Mouse (Mus musculus) cerebral cortex, adult 2 months (tissue): ENCODE results near the gene Sult1b1.

Experiments
- WGBS: fragments of 180-500 bp; shearing (Covaris S2); methylation state at CpG from one replicate; pipeline ENCODE4 v1.1.7; 2018; 5-methylcytosine and 5-hydroxymethylcytosine counted together

Sult1b1 gene

DNA sequence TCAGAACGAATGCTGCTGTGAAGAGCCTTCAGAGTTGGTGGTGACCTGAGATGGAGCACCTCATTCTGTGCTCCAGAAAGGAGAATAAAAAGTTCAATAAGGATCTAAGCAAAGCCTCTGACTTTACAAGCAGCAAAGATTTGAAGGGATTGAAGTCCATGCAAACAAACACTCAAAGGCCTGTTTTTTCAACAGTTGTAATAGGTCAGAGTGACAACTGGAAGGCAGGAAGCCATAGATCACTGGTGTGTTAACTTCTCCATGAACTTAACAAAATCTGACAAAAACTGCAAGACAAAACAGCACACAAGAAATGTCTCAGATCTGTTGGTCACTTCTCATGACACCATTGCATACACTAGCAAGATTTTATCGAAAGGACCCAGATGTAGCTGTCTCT, at the start of gene Sult1b1:
TSS of gene Sult1b1 (minus strand) at position 85 of the 400 bp plus-strand sequence.
- WGBS, result 91% methylated on average over 2 of the region's 2 CpGs

DNA sequence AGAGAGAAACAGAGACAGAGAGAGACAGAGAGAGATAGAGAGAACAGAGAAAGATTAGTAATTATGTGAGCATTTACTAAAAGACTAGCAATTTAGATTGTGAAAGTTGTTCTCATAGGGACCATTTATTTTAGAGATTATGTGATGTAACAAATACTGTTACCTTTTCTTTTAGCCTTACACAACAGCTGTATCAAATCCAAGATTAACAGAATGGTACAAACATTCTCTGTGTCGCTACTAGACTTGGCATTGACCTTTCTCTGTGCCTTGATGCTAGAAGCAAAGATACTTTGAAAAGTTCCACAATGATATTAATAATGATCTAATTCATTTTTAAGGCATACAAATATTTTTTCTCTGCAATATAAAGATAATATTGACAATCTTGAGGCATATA, 42.4 kb upstream of the Sult1b1 start:
- 73% methylated on average over 1 of the region's 1 CpGs for WGBS

- 45% methylated on average over 1 of the region's 1 CpGs for WGBS
Observed at GRCm38 (mm10) chr5:87574174-87574573, 36.2 kb upstream of the Sult1b1 start.

- 57% methylated on average over 5 of the region's 5 CpGs for WGBS
Observed at GRCm38 (mm10) chr5:87573490-87573889, 35.5 kb upstream of the Sult1b1 start.

GRCm38 (mm10) chr5:87572781-87573180, 34.8 kb upstream of the Sult1b1 start:
- WGBS, result 78% methylated on average over 6 of the region's 6 CpGs

DNA sequence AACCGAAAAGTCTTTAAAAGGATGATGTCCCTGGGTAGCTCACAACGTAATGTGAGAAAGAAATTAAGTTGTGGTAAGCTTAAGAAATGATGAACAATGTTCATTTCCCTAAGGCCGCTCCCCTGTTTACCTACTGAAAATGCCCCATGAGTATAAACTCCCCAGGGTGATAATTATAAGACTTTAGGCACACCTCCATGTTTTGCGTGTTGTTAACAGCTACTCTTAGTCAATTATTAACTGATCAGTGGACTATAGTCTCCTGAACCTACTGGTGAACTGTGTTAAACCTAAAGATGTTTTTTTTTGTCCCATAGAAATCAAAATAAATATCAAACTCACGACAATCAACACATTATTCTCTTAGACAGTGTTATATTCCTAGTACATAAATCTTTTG, 30.9 kb upstream of the Sult1b1 start, which contains the start of gene Sult1d1:
TSS of gene Sult1d1 (minus strand) at position 183 of the 400 bp plus-strand sequence.
- 85% methylated on average over 5 of the region's 5 CpGs for WGBS

- 87% methylated on average over 1 of the region's 1 CpGs for WGBS
Observed at GRCm38 (mm10) chr5:87567306-87567705, 29.3 kb upstream of the Sult1b1 start.

DNA sequence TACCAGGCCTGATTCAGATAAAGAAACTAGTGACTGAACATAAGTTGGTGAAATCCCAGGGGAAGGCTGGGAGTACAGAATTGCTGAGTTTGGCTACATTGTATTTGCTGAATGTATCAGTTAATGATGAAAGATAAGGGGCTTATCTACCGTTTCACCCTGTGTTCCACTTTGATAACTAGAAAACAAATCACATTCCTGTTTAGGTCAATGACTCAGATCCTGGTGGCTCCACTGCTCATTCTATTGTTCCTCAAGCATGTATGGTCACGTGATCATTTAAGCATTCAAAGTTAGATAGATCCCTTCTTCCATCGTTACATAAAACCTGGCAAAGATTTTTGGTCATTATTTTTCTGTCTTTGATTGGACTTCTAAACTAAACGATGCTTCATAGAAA, 24.5 kb upstream of the Sult1b1 start:
- WGBS, result 74% methylated on average over 4 of the region's 4 CpGs

GRCm38 (mm10) chr5:87560145-87560544, 22.1 kb upstream of the Sult1b1 start:
- 82% methylated on average over 5 of the region's 5 CpGs for WGBS

DNA sequence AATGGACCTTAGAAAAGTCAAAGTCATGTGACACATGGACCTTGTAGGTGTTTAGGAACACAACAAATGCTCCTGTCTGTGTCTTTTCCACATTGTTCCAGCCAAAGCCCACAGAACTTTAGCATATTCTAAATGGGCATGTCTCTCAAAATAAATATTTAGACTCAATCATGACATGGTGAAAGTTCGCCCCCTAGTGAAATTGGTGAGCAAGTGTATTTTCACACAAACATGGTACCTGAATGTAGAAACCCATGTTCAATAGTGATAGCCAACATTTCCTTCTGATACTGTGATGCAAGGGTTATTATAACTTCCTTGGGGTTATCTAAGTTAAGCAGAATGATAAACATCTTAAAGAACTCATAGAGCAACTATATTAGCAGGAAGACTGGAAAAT, 12.9 kb upstream of the Sult1b1 start:
- WGBS, result 30% methylated on average over 1 of the region's 1 CpGs

- 67% methylated on average over 4 of the region's 4 CpGs for WGBS
Observed at GRCm38 (mm10) chr5:87535994-87536644, 1.9 kb downstream of the Sult1b1 start.

GRCm38 (mm10) chr5:87532288-87532687, 5.7 kb downstream of the Sult1b1 start:
- WGBS, result 73% methylated on average over 2 of the region's 2 CpGs

DNA sequence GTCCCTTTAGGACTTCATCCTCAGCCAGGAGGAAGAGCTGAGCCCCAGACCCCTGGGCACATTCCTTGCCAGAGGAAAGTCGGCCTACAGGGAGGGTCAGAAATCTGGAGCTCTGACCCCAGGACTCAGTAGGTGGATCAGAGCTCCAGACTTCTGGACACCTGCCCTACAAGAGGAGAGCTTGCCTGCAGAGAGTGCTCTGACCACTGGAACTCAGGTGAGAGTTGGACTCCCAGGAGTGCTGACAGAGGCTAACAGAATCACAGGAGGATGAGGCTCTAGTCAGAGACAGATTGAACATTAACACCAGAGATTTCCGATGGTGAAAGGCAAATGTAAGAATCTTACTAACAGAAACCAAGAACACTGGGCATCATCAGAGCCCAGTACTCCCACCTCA, 14.4 kb downstream of the Sult1b1 start:
- WGBS, result 92% methylated on average over 2 of the region's 2 CpGs

DNA sequence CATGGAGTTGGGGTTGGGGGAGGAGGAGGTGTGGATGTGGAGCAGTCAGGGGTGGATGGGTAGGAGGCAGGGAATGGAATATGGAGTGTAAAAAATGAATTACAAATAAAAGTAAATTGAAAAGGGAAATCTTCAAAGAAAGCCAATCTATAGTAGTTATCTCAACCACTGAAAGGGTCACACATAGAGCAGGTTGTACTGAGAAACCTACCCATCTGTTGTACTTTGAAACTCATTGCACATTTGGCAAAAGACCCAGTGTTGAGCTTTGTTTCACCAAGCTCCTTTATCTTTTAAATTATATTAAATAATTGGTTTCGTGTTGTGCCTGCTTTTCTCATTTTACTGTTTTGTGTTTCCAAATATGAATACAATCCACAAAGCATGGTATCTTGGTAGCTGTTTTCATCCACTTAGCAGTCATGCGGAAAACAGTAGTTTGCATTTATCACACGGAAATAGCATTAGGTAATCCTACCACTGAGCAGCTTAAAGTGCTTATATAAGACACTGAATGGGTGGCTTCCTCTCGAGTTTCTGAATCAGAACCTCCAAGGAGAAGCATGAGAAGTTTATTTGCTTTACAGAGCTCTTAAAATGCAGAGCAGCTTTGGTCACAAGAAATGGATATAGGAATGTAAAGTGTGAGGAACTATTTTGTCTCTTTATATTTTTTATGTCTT, 32.1 kb downstream of the Sult1b1 start:
- WGBS, result 36% methylated on average over 4 of the region's 4 CpGs

- WGBS, result 43% methylated on average over 1 of the region's 1 CpGs
Observed at GRCm38 (mm10) chr5:87502687-87503086, 35.3 kb downstream of the Sult1b1 start.

DNA sequence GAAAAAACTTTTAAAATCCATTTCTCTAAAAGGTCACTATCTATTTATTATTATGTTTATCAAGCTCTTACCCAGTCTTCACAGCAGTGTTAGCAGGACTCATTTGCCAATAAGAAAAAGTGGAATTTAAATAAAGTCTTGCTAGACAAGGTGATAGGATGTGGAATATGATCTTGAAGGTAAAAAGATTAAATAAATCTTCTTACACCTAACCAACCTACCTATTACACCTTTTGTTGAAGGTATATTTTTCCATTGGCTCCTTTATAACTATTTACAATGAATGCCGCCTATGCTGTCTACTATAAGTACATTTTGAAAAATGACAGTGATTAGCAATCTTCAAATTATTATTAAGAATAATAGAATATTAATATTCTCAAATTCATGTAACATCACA, 47.2 kb downstream of the Sult1b1 start, which contains the start of gene Ugt2a1:
TSS of gene Ugt2a1 (minus strand) at position 101 of the 400 bp plus-strand sequence.
- 87% methylated on average over 1 of the region's 1 CpGs for WGBS

DNA sequence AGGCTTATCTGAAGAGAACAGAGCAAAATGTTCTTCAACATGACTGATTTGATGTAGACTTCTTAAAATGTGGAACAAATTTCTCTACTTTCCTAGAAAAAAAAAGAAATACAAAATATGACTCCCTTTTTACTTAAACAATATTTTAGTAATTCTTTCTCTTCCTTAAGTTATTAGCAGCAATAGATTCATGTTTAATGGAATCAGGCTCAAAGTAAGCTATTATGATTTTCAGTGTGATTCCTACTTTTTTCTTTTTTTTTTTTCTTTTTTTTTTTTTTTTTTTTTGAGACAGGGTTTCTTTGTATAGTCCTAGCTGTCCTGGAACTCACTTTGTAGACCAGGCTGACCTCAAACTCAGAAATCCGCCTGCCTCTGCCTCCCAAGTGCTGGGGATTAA, 51.3 kb downstream of the Sult1b1 start, which contains the start of gene Gm43638:
TSS of gene Gm43638 (minus strand) at position 101 of the 400 bp plus-strand sequence.
- 80% methylated on average over 1 of the region's 1 CpGs for WGBS

- 69% methylated on average over 5 of the region's 5 CpGs for WGBS
Observed at GRCm38 (mm10) chr5:87482160-87482559, 55.8 kb downstream of the Sult1b1 start, which contains the start of gene Ugt2a2. Gene Ugt2a2 (minus strand): TSS chr5:87482260.
